Comparison of ENCODE assay signal across 27 mouse cellular contexts in the genomic region with DNA sequence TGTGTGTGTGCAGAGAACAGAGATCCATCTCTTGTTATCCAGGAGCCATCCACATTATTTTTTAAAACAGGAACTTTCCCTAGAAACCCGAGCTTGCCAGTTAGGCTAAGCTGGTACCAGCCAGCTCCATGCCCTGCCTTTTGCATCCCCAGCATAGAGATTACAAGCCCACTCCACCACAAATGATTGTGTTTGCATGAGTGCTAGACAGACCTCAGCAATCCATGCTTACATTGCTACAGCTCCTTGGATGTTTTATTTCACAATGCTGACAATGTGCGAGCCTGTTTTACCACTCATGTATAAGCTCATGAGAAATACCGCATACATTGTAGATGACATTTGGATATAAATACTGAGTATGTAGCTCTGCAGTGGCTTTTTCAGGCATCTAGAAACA.
DNase-seq lines count a peak whose midpoint lies in the region; ATAC-seq and TF ChIP-seq lines count a peak whose summit lies in the region.
"Had no signal": no experiment of that assay in that cellular context is flagged by ENCODE, and none has a peak within 500 bp of the region (broad histone marks: within the 10 kb centered on the region; RNA-seq: fewer than 3 reads in every experiment).

No protein-coding gene starts in this region.

- no peaks in the 10 kb centered on the region for H3K27me3 ChIP-seq in forebrain, postnatal 0 days (ENCODE audit: insufficient read depth, low read length)
- H3K27me3 ChIP-seq in forebrain, embryonic 14.5 days (replicated peaks; ENCODE audit: control insufficient read depth, insufficient read depth, low read length), result no peaks in the 10 kb centered on the region
- H3K27me3 ChIP-seq: embryonic facial prominence, embryonic 15.5 days; heart, embryonic 15.5 days; hindbrain, embryonic 13.5 days; intestine, embryonic 15.5 days had no signal

- H3K36me3 ChIP-seq in forebrain, postnatal 0 days (ENCODE audit: insufficient read depth), result no peaks in the 10 kb centered on the region
- H3K36me3 ChIP-seq in forebrain, embryonic 14.5 days (ENCODE audit: control insufficient read depth, insufficient read depth, low read length), result no peaks in the 10 kb centered on the region
- H3K36me3 ChIP-seq: embryonic facial prominence, embryonic 15.5 days; heart, embryonic 15.5 days; hindbrain, embryonic 10.5 days; hindbrain, embryonic 13.5 days; intestine, embryonic 15.5 days had no signal

- H3K9me3 ChIP-seq in forebrain, postnatal 0 days (ENCODE audit: low read length), result no peaks in the 10 kb centered on the region
- no peaks in the 10 kb centered on the region for H3K9me3 ChIP-seq in forebrain, embryonic 14.5 days (replicated peaks; ENCODE audit: control insufficient read depth, low read length)
- H3K9me3 ChIP-seq: embryonic facial prominence, embryonic 15.5 days; heart, embryonic 15.5 days; hindbrain, embryonic 10.5 days; hindbrain, embryonic 13.5 days; intestine, embryonic 15.5 days had no signal

- H3K27ac ChIP-seq in forebrain, postnatal 0 days (ENCODE audit: low read depth, low read length), result 0 out of 2 replicates have a peak overlapping the region, but pooled peaks have one; percentile 4
- H3K27ac ChIP-seq in forebrain, embryonic 14.5 days (ENCODE audit: low read depth, low read length), result no peak overlapping the region
- H3K27ac ChIP-seq: embryonic facial prominence, embryonic 15.5 days; gastrocnemius, adult 2 months; heart, embryonic 15.5 days; hindbrain, embryonic 10.5 days; hindbrain, embryonic 13.5 days; intestine, embryonic 15.5 days had no signal

- H3K4me2 ChIP-seq in forebrain, postnatal 0 days (ENCODE audit: low read depth), result no peak overlapping the region
- no peak overlapping the region for H3K4me2 ChIP-seq in forebrain, embryonic 14.5 days (ENCODE audit: low read length)
- H3K4me2 ChIP-seq: embryonic facial prominence, embryonic 15.5 days; heart, embryonic 11.5 days; heart, embryonic 15.5 days; hindbrain, embryonic 13.5 days; intestine, embryonic 15.5 days had no signal

- WGBS in forebrain, postnatal 0 days, result 60% methylated on average over 3 of the region's 3 CpGs
- 83% methylated on average over 3 of the region's 3 CpGs for WGBS in forebrain, embryonic 14.5 days

- H3K4me3 ChIP-seq in forebrain, postnatal 0 days (ENCODE audit: low read depth, low read length), result no peak overlapping the region
- H3K4me3 ChIP-seq in forebrain, embryonic 14.5 days (ENCODE audit: low read depth, low read length), result no peak overlapping the region
- H3K4me3 ChIP-seq: embryonic facial prominence, embryonic 15.5 days; gastrocnemius, adult 2 months; heart, embryonic 15.5 days; hindbrain, embryonic 10.5 days; hindbrain, embryonic 13.5 days; intestine, embryonic 15.5 days had no signal

- no peak overlapping the region for H3K9ac ChIP-seq in forebrain, postnatal 0 days
- no peak overlapping the region for H3K9ac ChIP-seq in forebrain, embryonic 14.5 days (ENCODE audit: low read length)
- H3K9ac ChIP-seq: embryonic facial prominence, embryonic 15.5 days; heart, embryonic 15.5 days; hindbrain, embryonic 13.5 days; intestine, embryonic 15.5 days had no signal

- TF ChIP-seq CTCF in forebrain, postnatal 0 days (IDR thresholded peaks at IDR 0.05; ENCODE audit: low read depth), result no peak
- TF ChIP-seq CTCF in brain, embryonic 14.5 days (IDR thresholded peaks at IDR 0.05; ENCODE audit: borderline replicate concordance, extremely low read depth, insufficient read depth, insufficient read length), result no peak

- H3K4me1 ChIP-seq in forebrain, postnatal 0 days (ENCODE audit: insufficient read depth), result no peaks in the 10 kb centered on the region
- H3K4me1 ChIP-seq in forebrain, embryonic 14.5 days (ENCODE audit: control insufficient read depth, insufficient read depth, low read length), result no peaks in the 10 kb centered on the region
- H3K4me1 ChIP-seq: embryonic facial prominence, embryonic 15.5 days; heart, embryonic 15.5 days; intestine, embryonic 15.5 days had no signal

- peak; percentile 40 for DNase-seq in forebrain, postnatal 0 days
- no peak for DNase-seq in forebrain, embryonic 14.5 days (ENCODE audit: low spot score)
- DNase-seq in brain, adult 2 months (ENCODE audit: low read depth, low spot score), result peak; percentile 9
- peak; percentile 17 for DNase-seq in brain, embryonic 14.5 days (ENCODE audit: low read depth)
- no peak for DNase-seq in c-Kit-positive CD71-positive TER-119-positive erythroid progenitor cells, embryonic 14.5 days (ENCODE audit: low spot score)
- no peak for DNase-seq in kidney, postnatal 10 days
- DNase-seq: adrenal gland, adult 2 months; adrenal gland, postnatal 14 days; cerebellum, adult 11-12 months; cerebellum, adult 8-10 months; cerebellum, postnatal 10 days; cerebellum, postnatal 36 days; embryo, embryonic 11 days; gastrocnemius, adult 2 months; gastrocnemius, postnatal 14 days; heart, adult 11 months; heart, postnatal 10 days; heart, postnatal 36 days; kidney, adult 11 months had no signal

- ATAC-seq in forebrain, postnatal 0 days, result peak; percentile 85
- no peak for ATAC-seq in forebrain, embryonic 14.5 days
- ATAC-seq: CD4-positive, CD25-positive, alpha-beta regulatory T cell, adult 4 months; hindbrain, embryonic 16.5 days; intestine, embryonic 15.5 days had no signal

- no peak for TF ChIP-seq POLR2A in brain, embryonic 14.5 days (IDR thresholded peaks at IDR 0.05; ENCODE audit: borderline replicate concordance, extremely low read depth, insufficient read depth, insufficient read length, poor library complexity, severe bottlenecking)

Comparison
In these comparisons a context has a peak if more than half of its experiments do, and no peak if none do; other contexts are left out.
1. DNase-seq: peak in forebrain, postnatal 0 days (single experiment), brain, adult 2 months (single experiment) and brain, embryonic 14.5 days (single experiment); none in forebrain, embryonic 14.5 days (single experiment), c-Kit-positive CD71-positive TER-119-positive erythroid progenitor cells, embryonic 14.5 days (single experiment) and kidney, postnatal 10 days (single experiment).